Mouse (Mus musculus) G1E (cell line): ENCODE measurements at regions not wholly inside any gene's neighbourhood (a gene's known extent, or its start where the extent isn't known, plus 50 kb on each side); places are given as distances from the start of the nearest gene placed in this dataset.

Source experiments
- CTCF ChIP-seq: IDR thresholded peaks from 2 replicates; pipeline ENCODE4 v1.5.1; 2012; ENCODE audit warnings: low read depth, low read length, inconsistent platforms, mixed read lengths
- GATA1 ChIP-seq: IDR thresholded peaks from 2 replicates; pipeline ENCODE4 v1.6.1; 2012; ENCODE audit warnings: borderline replicate concordance, low read length, inconsistent platforms, mixed read lengths

- TF ChIP-seq CTCF (no peak), GATA1 (no peak)
Measured at GRCm38 (mm10) chr7:88945338-88945737, 458.7 kb downstream of the Tmem135 start.
